21 mouse cellular contexts compared by ENCODE assay signal in the genomic region with DNA sequence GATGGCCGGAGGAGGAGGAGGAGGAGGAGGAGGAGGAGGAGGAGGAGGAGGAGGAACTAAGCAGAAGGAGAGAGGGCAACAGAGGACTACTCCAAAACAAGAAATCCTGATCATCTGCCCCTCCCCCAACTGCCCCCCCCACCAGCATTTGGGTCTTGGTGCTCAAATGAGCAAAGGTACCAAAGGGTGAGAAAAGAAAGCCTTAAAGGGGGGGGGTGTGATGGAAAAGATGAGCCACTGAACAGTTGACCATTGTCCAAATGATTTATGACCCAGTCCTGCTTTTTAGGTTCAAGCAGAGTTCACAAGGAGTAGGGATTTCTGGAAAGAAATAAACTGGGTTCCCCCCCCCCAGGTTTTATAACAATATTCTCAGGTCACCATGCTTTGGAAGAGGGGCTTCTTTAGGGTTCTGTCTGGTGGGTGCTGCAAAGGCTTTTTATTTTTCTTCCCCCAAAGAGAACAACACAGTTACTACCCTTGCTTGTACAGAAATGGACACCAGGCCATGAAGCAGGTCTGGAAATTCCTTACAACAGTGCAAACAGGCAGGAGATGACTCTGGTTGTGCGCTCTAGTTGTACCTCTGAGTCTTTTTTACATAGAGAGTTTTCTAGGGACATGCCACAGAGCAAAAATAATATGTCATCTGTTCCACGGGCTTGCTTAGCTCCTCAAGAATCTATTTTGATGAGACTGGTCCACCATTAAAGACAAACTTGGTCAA. TPM values are rescaled to one million over a fixed set of nuclear protein-coding genes. Genes with fewer than 3 reads are reported as not detected.
DNase-seq lines count a peak whose midpoint lies in the region; ATAC-seq lines count a peak whose summit lies in the region.
"Had no signal": no experiment of that assay in that cellular context is flagged by ENCODE, and none has a peak within 500 bp of the region (broad histone marks: within the 10 kb centered on the region; RNA-seq: fewer than 3 reads in every experiment).

No protein-coding gene starts in this region.

- DNase-seq in forebrain, embryonic 11.5 days (ENCODE audit: low spot score) = peak; percentile 46
- DNase-seq in forebrain, embryonic 14.5 days (ENCODE audit: low spot score) = no peak
- DNase-seq in midbrain, embryonic 11.5 days (ENCODE audit: low spot score, missing footprints) = peak; percentile 91
- peak; percentile 9 for DNase-seq in yolk sac, embryonic 10.5 days (ENCODE audit: low spot score)
- no peak for DNase-seq in layer of hippocampus, postnatal 36 days
- DNase-seq: cerebellum, postnatal 14 days; heart, adult 18-20 months; liver; lung, adult 18-20 months; thymus, postnatal 14 days had no signal

- H3K27ac ChIP-seq in forebrain, embryonic 11.5 days (ENCODE audit: low read depth, low read length) = no peak overlapping the region
- H3K27ac ChIP-seq in forebrain, embryonic 14.5 days (ENCODE audit: low read depth, low read length) = no peak overlapping the region
- no peak overlapping the region for H3K27ac ChIP-seq in midbrain, embryonic 11.5 days (ENCODE audit: low read depth, low read length)
- H3K27ac ChIP-seq in midbrain, embryonic 16.5 days (ENCODE audit: low read length) = no peak overlapping the region
- H3K27ac ChIP-seq in hindbrain, embryonic 16.5 days (ENCODE audit: low read depth, low read length) = peak overlapping the region; percentile 51

- H3K27me3 ChIP-seq in forebrain, embryonic 11.5 days (ENCODE audit: control insufficient read depth, insufficient read depth, low read length) = peaks cover 98% of the 10 kb centered on the region
- H3K27me3 ChIP-seq in forebrain, embryonic 14.5 days (replicated peaks; ENCODE audit: control insufficient read depth, insufficient read depth, low read length) = peaks cover 97% of the 10 kb centered on the region
- peaks cover 99% of the 10 kb centered on the region for H3K27me3 ChIP-seq in midbrain, embryonic 11.5 days (ENCODE audit: control insufficient read depth, insufficient read depth, low read length)
- peaks cover 83% of the 10 kb centered on the region for H3K27me3 ChIP-seq in midbrain, embryonic 16.5 days (ENCODE audit: control insufficient read depth, insufficient read depth, low read depth, low read length)
- H3K27me3 ChIP-seq in hindbrain, embryonic 16.5 days (replicated peaks; ENCODE audit: control insufficient read depth, insufficient read depth, low read length) = peaks cover 53% of the 10 kb centered on the region

- no peak overlapping the region for H3K4me3 ChIP-seq in forebrain, embryonic 11.5 days (ENCODE audit: low read depth, low read length)
- H3K4me3 ChIP-seq in forebrain, embryonic 14.5 days (ENCODE audit: low read depth, low read length) = no peak overlapping the region
- H3K4me3 ChIP-seq in midbrain, embryonic 11.5 days (ENCODE audit: low read depth, low read length) = no peak overlapping the region
- H3K4me3 ChIP-seq in midbrain, embryonic 16.5 days (ENCODE audit: low read depth, low read length) = no peak overlapping the region
- no peak overlapping the region for H3K4me3 ChIP-seq in hindbrain, embryonic 16.5 days (ENCODE audit: low read length)
- H3K4me3 ChIP-seq: erythroblast, embryonic 14.5 days; myocyte had no signal

- H3K36me3 ChIP-seq in forebrain, embryonic 11.5 days (ENCODE audit: control insufficient read depth, insufficient read depth, low read length) = no peaks in the 10 kb centered on the region
- H3K36me3 ChIP-seq in forebrain, embryonic 14.5 days (ENCODE audit: control insufficient read depth, insufficient read depth, low read length) = no peaks in the 10 kb centered on the region
- no peaks in the 10 kb centered on the region for H3K36me3 ChIP-seq in midbrain, embryonic 11.5 days (ENCODE audit: control insufficient read depth, insufficient read depth, low read length)
- H3K36me3 ChIP-seq in midbrain, embryonic 16.5 days (ENCODE audit: control insufficient read depth, insufficient read depth, low read length) = no peaks in the 10 kb centered on the region
- no peaks in the 10 kb centered on the region for H3K36me3 ChIP-seq in hindbrain, embryonic 16.5 days (ENCODE audit: control insufficient read depth, insufficient read depth, low read length)

- H3K9ac ChIP-seq in forebrain, embryonic 11.5 days (ENCODE audit: low read length) = no peak overlapping the region
- no peak overlapping the region for H3K9ac ChIP-seq in forebrain, embryonic 14.5 days (ENCODE audit: low read length)
- no peak overlapping the region for H3K9ac ChIP-seq in midbrain, embryonic 11.5 days (ENCODE audit: low read length)
- no peak overlapping the region for H3K9ac ChIP-seq in midbrain, embryonic 16.5 days (ENCODE audit: low read depth, low read length)
- no peak overlapping the region for H3K9ac ChIP-seq in hindbrain, embryonic 16.5 days (ENCODE audit: low read depth, low read length)

- H3K9me3 ChIP-seq in forebrain, embryonic 11.5 days (ENCODE audit: control insufficient read depth, low read length) = no peaks in the 10 kb centered on the region
- H3K9me3 ChIP-seq in forebrain, embryonic 14.5 days (replicated peaks; ENCODE audit: control insufficient read depth, low read length) = no peaks in the 10 kb centered on the region
- no peaks in the 10 kb centered on the region for H3K9me3 ChIP-seq in midbrain, embryonic 11.5 days (ENCODE audit: control insufficient read depth, low read length)
- H3K9me3 ChIP-seq in midbrain, embryonic 16.5 days (replicated peaks; ENCODE audit: control insufficient read depth, low read length, poor library complexity, severe bottlenecking) = no peaks in the 10 kb centered on the region
- no peaks in the 10 kb centered on the region for H3K9me3 ChIP-seq in hindbrain, embryonic 16.5 days (ENCODE audit: control insufficient read depth, low read length)

- ATAC-seq in forebrain, embryonic 11.5 days (replicated peaks; ENCODE audit: low FRiP score) = no peak
- ATAC-seq in forebrain, embryonic 14.5 days = no peak
- ATAC-seq in midbrain, embryonic 11.5 days (ENCODE audit: low FRiP score) = no peak
- no peak for ATAC-seq in midbrain, embryonic 16.5 days
- ATAC-seq in hindbrain, embryonic 16.5 days = no peak
- ATAC-seq in granulocyte monocyte progenitor cell, adult 5-6 weeks (replicated peaks; ENCODE audit: poor library complexity, severe bottlenecking) = no peak

- no peak overlapping the region for H3K4me2 ChIP-seq in forebrain, embryonic 11.5 days (ENCODE audit: low read depth, low read length, severe bottlenecking)
- no peak overlapping the region for H3K4me2 ChIP-seq in forebrain, embryonic 14.5 days (ENCODE audit: low read length)
- no peak overlapping the region for H3K4me2 ChIP-seq in midbrain, embryonic 11.5 days
- H3K4me2 ChIP-seq in midbrain, embryonic 16.5 days (ENCODE audit: low read length) = no peak overlapping the region
- H3K4me2 ChIP-seq in hindbrain, embryonic 16.5 days (ENCODE audit: low read length) = peak overlapping the region; percentile 67

- 24% methylated on average over 2 of the region's 3 CpGs for WGBS in forebrain, embryonic 11.5 days
- 21% methylated on average over 2 of the region's 3 CpGs for WGBS in forebrain, embryonic 14.5 days
- 28% methylated on average over 2 of the region's 3 CpGs for WGBS in midbrain, embryonic 11.5 days
- 24% methylated on average over 2 of the region's 3 CpGs for WGBS in midbrain, embryonic 16.5 days
- WGBS in hindbrain, embryonic 16.5 days = 32% methylated on average over 2 of the region's 3 CpGs

- no peaks in the 10 kb centered on the region for H3K4me1 ChIP-seq in forebrain, embryonic 11.5 days (replicated peaks; ENCODE audit: control insufficient read depth, insufficient read depth, low read length)
- H3K4me1 ChIP-seq in forebrain, embryonic 14.5 days (ENCODE audit: control insufficient read depth, insufficient read depth, low read length) = no peaks in the 10 kb centered on the region
- no peaks in the 10 kb centered on the region; the same call in 1 of the 2 replicates for H3K4me1 ChIP-seq in midbrain, embryonic 11.5 days (ENCODE audit: control insufficient read depth, insufficient read depth, low read length)
- H3K4me1 ChIP-seq in midbrain, embryonic 16.5 days (ENCODE audit: control insufficient read depth, insufficient read depth, low read length) = no peaks in the 10 kb centered on the region
- no peaks in the 10 kb centered on the region; the same call in 1 of the 2 replicates for H3K4me1 ChIP-seq in hindbrain, embryonic 16.5 days (ENCODE audit: control insufficient read depth, insufficient read depth, low read depth, low read length)

RNA-seq across cellular contexts. Expression of a gene that starts 14.9 kb away (rescaled TPM):
- not detected in 2 replicates for polyA plus RNA-seq in forebrain, embryonic 11.5 days (2014; fragmentation: Nextera tagmentation; extraction: Ambion mirVana)
- polyA plus RNA-seq in forebrain, embryonic 14.5 days (2014; fragmentation: Nextera tagmentation; extraction: Ambion mirVana) = not detected in 2 replicates
- not detected in 2 replicates for polyA plus RNA-seq in midbrain, embryonic 11.5 days (2014; fragmentation: Nextera tagmentation; extraction: Ambion mirVana)
- not detected in 2 replicates for polyA plus RNA-seq in midbrain, embryonic 16.5 days (2015; fragmentation: Nextera tagmentation; extraction: Ambion mirVana)
- polyA plus RNA-seq in hindbrain, embryonic 16.5 days (2015; fragmentation: Nextera tagmentation; extraction: Ambion mirVana) = 0.45 and 0.72 TPM in 2 replicates
- total RNA-seq in granulocyte monocyte progenitor cell, adult 5-6 weeks (2014; fragmentation: Nextera tagmentation) = not detected in 2 replicates
- not detected in 2 replicates for total RNA-seq in granulocyte monocyte progenitor cell, adult 5-6 weeks (2017)
- total RNA-seq in layer of hippocampus, postnatal 36 days (2021) = not detected
- total RNA-seq: heart, adult 18-20 months; left cerebral cortex, postnatal 14 days; MEL had no signal
- polyA plus RNA-seq: embryonic facial prominence, embryonic 11.5 days; erythroblast, embryonic 14.5 days; heart, embryonic 14.5 days; myocyte had no signal

RNA-seq across cellular contexts. Expression of a gene that starts 21.4 kb away (rescaled TPM):
- polyA plus RNA-seq in forebrain, embryonic 11.5 days (2014; fragmentation: Nextera tagmentation; extraction: Ambion mirVana) = not detected in 2 replicates
- polyA plus RNA-seq in forebrain, embryonic 14.5 days (2014; fragmentation: Nextera tagmentation; extraction: Ambion mirVana) = not detected in 2 replicates
- polyA plus RNA-seq in midbrain, embryonic 11.5 days (2014; fragmentation: Nextera tagmentation; extraction: Ambion mirVana) = not detected in 2 replicates
- 0.11 TPM in 1 of 2 replicates, not detected in the other for polyA plus RNA-seq in midbrain, embryonic 16.5 days (2015; fragmentation: Nextera tagmentation; extraction: Ambion mirVana)
- polyA plus RNA-seq in hindbrain, embryonic 16.5 days (2015; fragmentation: Nextera tagmentation; extraction: Ambion mirVana) = 1.1 and 1.3 TPM in 2 replicates
- not detected in 2 replicates for total RNA-seq in granulocyte monocyte progenitor cell, adult 5-6 weeks (2014; fragmentation: Nextera tagmentation)
- not detected in 2 replicates for total RNA-seq in granulocyte monocyte progenitor cell, adult 5-6 weeks (2017)
- under 1 TPM in 1 of 2 experiments, not detected in 1; 0.25 TPM for total RNA-seq in layer of hippocampus, postnatal 36 days (2021)
- total RNA-seq: adrenal gland, adult 18-20 months; gastrocnemius, adult 8-10 months; heart, adult 18-20 months; left cerebral cortex, postnatal 14 days; MEL had no signal
- polyA plus RNA-seq: erythroblast, embryonic 14.5 days; heart, embryonic 14.5 days; myocyte had no signal

RNA-seq across cellular contexts. Expression of a gene that starts 29.7 kb away (rescaled TPM):
- polyA plus RNA-seq in forebrain, embryonic 11.5 days (2014; fragmentation: Nextera tagmentation; extraction: Ambion mirVana) = not detected in 2 replicates
- not detected in 2 replicates for polyA plus RNA-seq in forebrain, embryonic 14.5 days (2014; fragmentation: Nextera tagmentation; extraction: Ambion mirVana)
- not detected in 2 replicates for polyA plus RNA-seq in midbrain, embryonic 11.5 days (2014; fragmentation: Nextera tagmentation; extraction: Ambion mirVana)
- polyA plus RNA-seq in midbrain, embryonic 16.5 days (2015; fragmentation: Nextera tagmentation; extraction: Ambion mirVana) = not detected in 2 replicates
- 2.2 and 2.3 TPM in 2 replicates for polyA plus RNA-seq in hindbrain, embryonic 16.5 days (2015; fragmentation: Nextera tagmentation; extraction: Ambion mirVana)
- not detected in 2 replicates for total RNA-seq in granulocyte monocyte progenitor cell, adult 5-6 weeks (2014; fragmentation: Nextera tagmentation)
- total RNA-seq in granulocyte monocyte progenitor cell, adult 5-6 weeks (2017) = not detected in 2 replicates
- total RNA-seq in layer of hippocampus, postnatal 36 days (2021) = not detected
- total RNA-seq: left cerebral cortex, postnatal 14 days; MEL had no signal
- polyA plus RNA-seq: myocyte had no signal

RNA-seq across cellular contexts. Expression of a gene that starts 29.7 kb away (rescaled TPM):
- polyA plus RNA-seq in forebrain, embryonic 11.5 days (2014; fragmentation: Nextera tagmentation; extraction: Ambion mirVana) = 0.08 and 0.19 TPM in 2 replicates
- not detected in 2 replicates for polyA plus RNA-seq in forebrain, embryonic 14.5 days (2014; fragmentation: Nextera tagmentation; extraction: Ambion mirVana)
- polyA plus RNA-seq in midbrain, embryonic 11.5 days (2014; fragmentation: Nextera tagmentation; extraction: Ambion mirVana) = 0.07 and 0.14 TPM in 2 replicates
- 0.17 TPM in 1 of 2 replicates, not detected in the other for polyA plus RNA-seq in midbrain, embryonic 16.5 days (2015; fragmentation: Nextera tagmentation; extraction: Ambion mirVana)
- polyA plus RNA-seq in hindbrain, embryonic 16.5 days (2015; fragmentation: Nextera tagmentation; extraction: Ambion mirVana) = 43.8 and 48.0 TPM in 2 replicates
- not detected in 2 replicates for total RNA-seq in granulocyte monocyte progenitor cell, adult 5-6 weeks (2014; fragmentation: Nextera tagmentation)
- not detected in 2 replicates for total RNA-seq in granulocyte monocyte progenitor cell, adult 5-6 weeks (2017)
- total RNA-seq in layer of hippocampus, postnatal 36 days (2021) = not detected
- total RNA-seq: heart, adult 18-20 months; left cerebral cortex, postnatal 14 days; MEL had no signal
- polyA plus RNA-seq: erythroblast, embryonic 14.5 days; myocyte had no signal

RNA-seq across cellular contexts. Expression of a gene that starts 37.0 kb away (rescaled TPM):
- polyA plus RNA-seq in forebrain, embryonic 11.5 days (2014; fragmentation: Nextera tagmentation; extraction: Ambion mirVana) = not detected in 2 replicates
- polyA plus RNA-seq in forebrain, embryonic 14.5 days (2014; fragmentation: Nextera tagmentation; extraction: Ambion mirVana) = 0.09 TPM in 1 of 2 replicates, not detected in the other
- 0.11 TPM in 1 of 2 replicates, not detected in the other for polyA plus RNA-seq in midbrain, embryonic 11.5 days (2014; fragmentation: Nextera tagmentation; extraction: Ambion mirVana)
- polyA plus RNA-seq in midbrain, embryonic 16.5 days (2015; fragmentation: Nextera tagmentation; extraction: Ambion mirVana) = not detected in 2 replicates
- 0.66 and 1.1 TPM in 2 replicates for polyA plus RNA-seq in hindbrain, embryonic 16.5 days (2015; fragmentation: Nextera tagmentation; extraction: Ambion mirVana)
- not detected in 2 replicates for total RNA-seq in granulocyte monocyte progenitor cell, adult 5-6 weeks (2014; fragmentation: Nextera tagmentation)
- not detected in 2 replicates for total RNA-seq in granulocyte monocyte progenitor cell, adult 5-6 weeks (2017)
- total RNA-seq in layer of hippocampus, postnatal 36 days (2021) = not detected
- total RNA-seq: left cerebral cortex, postnatal 14 days had no signal
- polyA plus RNA-seq: erythroblast, embryonic 14.5 days; myocyte had no signal

Comparison
In these comparisons a context has a peak if more than half of its experiments do, and no peak if none do; other contexts are left out.
1. DNase-seq: peak in forebrain, embryonic 11.5 days (single experiment), midbrain, embryonic 11.5 days (single experiment) and yolk sac, embryonic 10.5 days (single experiment); none in forebrain, embryonic 14.5 days (single experiment) and layer of hippocampus, postnatal 36 days (0 of 2).